ENCODE assay signal across 18 mouse cellular contexts in genomic region chr6:98769322-98769721, GRCm38 (mm10).
DNase-seq lines count a peak whose midpoint lies in the region; ATAC-seq and TF ChIP-seq lines count a peak whose summit lies in the region.
"Had no signal": no experiment of that assay in that cellular context is flagged by ENCODE, and none has a peak within 500 bp of the region (broad histone marks: within the 10 kb centered on the region; RNA-seq: fewer than 3 reads in every experiment).

No protein-coding gene starts in this region.

- 29% methylated on average over 6 of the region's 6 CpGs for WGBS in forebrain, postnatal 0 days
- 78% methylated on average over 6 of the region's 6 CpGs for WGBS in forebrain, embryonic 12.5 days
- WGBS in lung, embryonic 14.5 days, result 64% methylated on average over 6 of the region's 6 CpGs
- WGBS in lung, adult 2 months, result 50% methylated on average over 6 of the region's 6 CpGs
- 51% methylated on average over 6 of the region's 6 CpGs for WGBS in hindbrain, embryonic 16.5 days

- H3K36me3 ChIP-seq in forebrain, postnatal 0 days (ENCODE audit: insufficient read depth), result no peaks in the 10 kb centered on the region
- H3K36me3 ChIP-seq in forebrain, embryonic 12.5 days (replicated peaks), result no peaks in the 10 kb centered on the region
- no peaks in the 10 kb centered on the region for H3K36me3 ChIP-seq in lung, embryonic 14.5 days (ENCODE audit: insufficient read depth)
- H3K36me3 ChIP-seq in hindbrain, embryonic 16.5 days (ENCODE audit: control insufficient read depth, insufficient read depth, low read length), result no peaks in the 10 kb centered on the region
- H3K36me3 ChIP-seq: heart, embryonic 12.5 days; neural tube, embryonic 12.5 days had no signal

- no peak overlapping the region for H3K4me3 ChIP-seq in forebrain, postnatal 0 days (ENCODE audit: low read depth, low read length)
- H3K4me3 ChIP-seq in forebrain, embryonic 12.5 days (replicated peaks), result no peak overlapping the region
- H3K4me3 ChIP-seq in lung, embryonic 14.5 days (ENCODE audit: low read depth, low read length), result no peak overlapping the region
- no peak overlapping the region for H3K4me3 ChIP-seq in lung, adult 2 months (replicated peaks; ENCODE audit: extremely low read depth, low read depth, low read length)
- H3K4me3 ChIP-seq in hindbrain, embryonic 16.5 days (ENCODE audit: low read length), result no peak overlapping the region
- H3K4me3 ChIP-seq: erythroblast, embryonic 14.5 days; heart, embryonic 12.5 days; left cerebral cortex, adult 2 months; neural tube, embryonic 12.5 days had no signal

- H3K4me2 ChIP-seq in forebrain, postnatal 0 days (ENCODE audit: low read depth), result no peak overlapping the region
- H3K4me2 ChIP-seq in forebrain, embryonic 12.5 days, result no peak overlapping the region
- no peak overlapping the region for H3K4me2 ChIP-seq in lung, embryonic 14.5 days
- H3K4me2 ChIP-seq in hindbrain, embryonic 16.5 days (ENCODE audit: low read length), result no peak overlapping the region
- H3K4me2 ChIP-seq: heart, embryonic 12.5 days; liver, embryonic 11.5 days; neural tube, embryonic 12.5 days had no signal

- peak; percentile 54 for DNase-seq in forebrain, postnatal 0 days
- peak; percentile 41 for DNase-seq in lung, embryonic 14.5 days
- DNase-seq in lung, adult 2 months, result no peak
- DNase-seq in NIH3T3 (ENCODE audit: low read depth), result peak; percentile 55
- no peak for DNase-seq in urinary bladder, postnatal 10 days (ENCODE audit: low spot score)
- DNase-seq: gastrocnemius, postnatal 14 days; heart, postnatal 4 days; kidney, adult 18-20 months had no signal

- H3K27me3 ChIP-seq in forebrain, postnatal 0 days (ENCODE audit: insufficient read depth, low read length), result peaks cover 21% of the 10 kb centered on the region
- H3K27me3 ChIP-seq in forebrain, embryonic 12.5 days, result peaks cover 58% of the 10 kb centered on the region
- no peaks in the 10 kb centered on the region for H3K27me3 ChIP-seq in lung, embryonic 14.5 days (ENCODE audit: insufficient read depth, low read length)
- H3K27me3 ChIP-seq in hindbrain, embryonic 16.5 days (replicated peaks; ENCODE audit: control insufficient read depth, insufficient read depth, low read length), result no peaks in the 10 kb centered on the region; the same call in 1 of the 2 replicates
- H3K27me3 ChIP-seq: heart, embryonic 12.5 days had no signal

- no peaks in the 10 kb centered on the region for H3K9me3 ChIP-seq in forebrain, postnatal 0 days (ENCODE audit: low read length)
- no peaks in the 10 kb centered on the region for H3K9me3 ChIP-seq in forebrain, embryonic 12.5 days
- H3K9me3 ChIP-seq in lung, embryonic 14.5 days (ENCODE audit: low read depth, low read length), result no peaks in the 10 kb centered on the region
- no peaks in the 10 kb centered on the region for H3K9me3 ChIP-seq in hindbrain, embryonic 16.5 days (ENCODE audit: control insufficient read depth, low read length)
- H3K9me3 ChIP-seq: heart, embryonic 12.5 days; neural tube, embryonic 12.5 days had no signal

- no peak overlapping the region for H3K9ac ChIP-seq in forebrain, postnatal 0 days
- no peak overlapping the region for H3K9ac ChIP-seq in forebrain, embryonic 12.5 days
- no peak overlapping the region for H3K9ac ChIP-seq in lung, embryonic 14.5 days
- no peak overlapping the region for H3K9ac ChIP-seq in hindbrain, embryonic 16.5 days (ENCODE audit: low read depth, low read length)
- H3K9ac ChIP-seq: heart, embryonic 12.5 days; neural tube, embryonic 12.5 days had no signal

- no peaks in the 10 kb centered on the region for H3K4me1 ChIP-seq in forebrain, postnatal 0 days (ENCODE audit: insufficient read depth)
- peaks cover 15% of the 10 kb centered on the region for H3K4me1 ChIP-seq in forebrain, embryonic 12.5 days
- H3K4me1 ChIP-seq in lung, embryonic 14.5 days (ENCODE audit: insufficient read depth), result no peaks in the 10 kb centered on the region
- no peaks in the 10 kb centered on the region for H3K4me1 ChIP-seq in lung, adult 2 months (ENCODE audit: control insufficient read depth, insufficient read depth, low read length)
- H3K4me1 ChIP-seq in hindbrain, embryonic 16.5 days (ENCODE audit: control insufficient read depth, insufficient read depth, low read depth, low read length), result peaks cover 10% of the 10 kb centered on the region
- H3K4me1 ChIP-seq: heart, embryonic 12.5 days; neural tube, embryonic 12.5 days had no signal

- no peak for ATAC-seq in forebrain, postnatal 0 days
- no peak for ATAC-seq in forebrain, embryonic 12.5 days (ENCODE audit: low FRiP score)
- ATAC-seq in lung, embryonic 14.5 days (ENCODE audit: insufficient read depth), result no peak
- ATAC-seq in hindbrain, embryonic 16.5 days, result peak; percentile 54; the same call in 1 of the 2 replicates
- ATAC-seq: activated CD4-positive, CD25-positive, alpha-beta regulatory T cell, adult 4 months; CD4-positive, CD25-positive, alpha-beta regulatory T cell, adult 4 months; midbrain, embryonic 16.5 days had no signal

- no peak for TF ChIP-seq POLR2A in lung, adult 2 months (IDR thresholded peaks at IDR 0.05; ENCODE audit: borderline replicate concordance, extremely low read depth, low read depth, low read length)

- TF ChIP-seq CTCF in forebrain, postnatal 0 days (IDR thresholded peaks at IDR 0.05; ENCODE audit: low read depth), result no peak
- TF ChIP-seq CTCF in lung, embryonic 14.5 days (IDR thresholded peaks at IDR 0.05; ENCODE audit: low read depth), result no peak
- no peak for TF ChIP-seq CTCF in lung, adult 2 months (IDR thresholded peaks at IDR 0.05; ENCODE audit: insufficient read depth, low read length)

- no peak overlapping the region for H3K27ac ChIP-seq in forebrain, postnatal 0 days (ENCODE audit: low read depth, low read length)
- H3K27ac ChIP-seq in forebrain, embryonic 12.5 days, result no peak overlapping the region
- no peak overlapping the region for H3K27ac ChIP-seq in lung, embryonic 14.5 days (ENCODE audit: low read depth)
- no peak overlapping the region for H3K27ac ChIP-seq in hindbrain, embryonic 16.5 days (ENCODE audit: low read depth, low read length)
- H3K27ac ChIP-seq: left cerebral cortex, adult 2 months; neural tube, embryonic 12.5 days had no signal

Comparison
In these comparisons a context has a peak if more than half of its experiments do, and no peak if none do; other contexts are left out.
1. DNase-seq: peak in forebrain, postnatal 0 days (single experiment), lung, embryonic 14.5 days (single experiment) and NIH3T3 (single experiment); none in lung, adult 2 months (single experiment) and urinary bladder, postnatal 10 days (single experiment).